Mouse (Mus musculus) lung, embryonic 14.5 days (tissue): ENCODE results near the gene Gja6. TPM values are rescaled to one million over a fixed set of nuclear protein-coding genes. Genes with fewer than 3 reads are reported as not detected.

ENCODE experiments used
- ATAC-seq: fragments of 200-750 bp; cut with Nextera tagmentation; 2 replicates; pipeline ENCODE4 v1.8.0; 2017; ENCODE audit warnings: mild to moderate bottlenecking, moderate TSS enrichment, moderate library complexity; ENCODE audit not compliant: insufficient read depth
- DNase-seq: peaks from one replicate; pipeline ENCODE4 v3.0.0-alpha.2; 2015
- H3K27ac ChIP-seq: fragments of 300-500 bp; sonication (generic); 2 replicates; pipeline ENCODE4 v1.5.1; 2014; ENCODE audit warnings: low read depth, mild to moderate bottlenecking, moderate library complexity
- H3K27me3 ChIP-seq: fragments of 300-500 bp; sonication (generic); 2 replicates; pipeline ENCODE4 v1.6.1; 2014; ENCODE audit warnings: low read length, control low read depth; ENCODE audit not compliant: insufficient read depth
- H3K36me3 ChIP-seq: fragments of 300-500 bp; sonication (generic); 2 replicates; pipeline ENCODE4 v1.6.1; 2014; ENCODE audit warnings: control low read depth; ENCODE audit not compliant: insufficient read depth
- H3K4me1 ChIP-seq: fragments of 300-500 bp; sonication (generic); 2 replicates; pipeline ENCODE4 v1.6.1; 2014; ENCODE audit warnings: antibody characterized with exemption, control low read depth; ENCODE audit not compliant: insufficient read depth
- H3K4me2 ChIP-seq: fragments of 300-500 bp; sonication (generic); 2 replicates; pipeline ENCODE4 v1.6.1; 2014; ENCODE audit warnings: mild to moderate bottlenecking
- H3K4me3 ChIP-seq: fragments of 300-500 bp; sonication (generic); 2 replicates; pipeline ENCODE4 v1.5.1; 2014; ENCODE audit warnings: low read depth, low read length
- H3K9ac ChIP-seq: fragments of 300-500 bp; sonication (generic); 2 replicates; pipeline ENCODE4 v1.6.1; 2014
- H3K9me3 ChIP-seq: fragments of 300-500 bp; sonication (generic); 2 replicates; pipeline ENCODE4 v1.6.1; 2016; ENCODE audit warnings: low read depth, low read length, control low read depth
- CTCF ChIP-seq: IDR thresholded peaks from 2 replicates; pipeline ENCODE4 v1.5.1; 2016; ENCODE audit warnings: antibody characterized with exemption, low read depth
- WGBS: fragments of 180-500 bp; shearing (Covaris S2); extraction: QIAGEN DNeasy Blood & Tissue Kit; methylation state at CpG from one replicate; pipeline ENCODE4 v1.1.7; 2014; 5-methylcytosine and 5-hydroxymethylcytosine counted together
- polyA plus RNA-seq: library from polyadenylated mRNA; unstranded; fragments of >200 nt; fragmentation: Nextera tagmentation; extraction: Ambion mirVana; gene quantifications from 2 replicates; pipeline ENCODE4 v1.2.1, GENCODE M21; 2014

The Gja6 gene
- polyA plus RNA-seq, 1 experiment from 2014 or later, result not detected

DNA sequence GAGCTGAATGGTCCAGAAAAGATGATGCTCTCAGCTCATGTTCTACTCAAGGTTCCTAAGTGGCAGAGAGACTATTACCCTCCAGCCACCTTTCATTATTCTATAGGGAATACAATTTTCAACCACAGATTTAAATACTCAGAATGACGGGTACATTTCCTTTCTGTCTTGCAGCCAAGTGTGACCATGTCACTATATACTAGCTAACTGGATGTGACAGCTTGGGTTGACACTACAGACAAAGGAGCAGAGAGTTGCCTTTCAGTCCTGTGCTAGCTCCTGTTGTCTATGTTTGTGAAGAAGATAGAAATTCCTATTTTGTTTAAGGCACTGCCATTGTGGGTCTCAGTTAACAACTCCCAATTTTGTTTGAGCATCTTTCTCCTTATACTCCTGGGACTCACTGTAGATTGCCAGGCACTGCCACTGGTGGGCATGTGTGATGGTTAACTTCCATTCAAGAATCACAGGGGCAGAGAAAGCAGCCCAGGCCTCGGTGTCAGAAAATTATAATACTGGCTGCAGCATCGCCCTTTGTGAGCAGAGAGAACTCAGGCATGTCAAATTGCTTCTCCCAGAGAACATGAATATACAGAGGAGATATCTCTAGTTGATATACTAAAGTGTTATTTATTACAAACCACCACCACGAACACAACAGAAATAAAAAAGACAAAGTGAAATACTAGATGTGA lies 43.0 kb downstream of the Gja6 start:
- Histone ChIP-seq H3K9me3 (no peaks in the 10 kb centered on the region), H3K4me2 (no peak overlapping the region), H3K9ac (no peak overlapping the region), H3K27ac (no peak overlapping the region), H3K36me3 (no peaks in the 10 kb centered on the region), H3K4me1 (no peaks in the 10 kb centered on the region), H3K27me3 (no peaks in the 10 kb centered on the region), H3K4me3 (no peak overlapping the region)
- DNase-seq (no peak), ATAC-seq (no peak)
- no peak for TF ChIP-seq CTCF
- WGBS, result 86% methylated on average over 4 of the region's 4 CpGs

Other genes with a start within 250 kb of the Gja6 start
- not detected in 2 replicates for gene Ppef1, start 171.3 kb downstream of the Gja6 start, polyA plus RNA-seq
- gene Rs1, start 139.0 kb downstream of the Gja6 start, polyA plus RNA-seq, result not detected in 2 replicates
- gene Cdkl5, start 87.7 kb upstream of the Gja6 start, polyA plus RNA-seq, result 2.1 and 2.3 TPM in 2 replicates
- gene Scml2, start 210.1 kb upstream of the Gja6 start, polyA plus RNA-seq, result 5.3 and 7.0 TPM in 2 replicates